Mouse (Mus musculus): ENCODE data around the gene Twf1. TPM values are rescaled to one million over a fixed set of nuclear protein-coding genes. Genes with fewer than 3 reads are reported as not detected.

The Twf1 gene
- polyA plus RNA-seq, 1 experiment from 2014 or later: 97.1 TPM

DNA sequence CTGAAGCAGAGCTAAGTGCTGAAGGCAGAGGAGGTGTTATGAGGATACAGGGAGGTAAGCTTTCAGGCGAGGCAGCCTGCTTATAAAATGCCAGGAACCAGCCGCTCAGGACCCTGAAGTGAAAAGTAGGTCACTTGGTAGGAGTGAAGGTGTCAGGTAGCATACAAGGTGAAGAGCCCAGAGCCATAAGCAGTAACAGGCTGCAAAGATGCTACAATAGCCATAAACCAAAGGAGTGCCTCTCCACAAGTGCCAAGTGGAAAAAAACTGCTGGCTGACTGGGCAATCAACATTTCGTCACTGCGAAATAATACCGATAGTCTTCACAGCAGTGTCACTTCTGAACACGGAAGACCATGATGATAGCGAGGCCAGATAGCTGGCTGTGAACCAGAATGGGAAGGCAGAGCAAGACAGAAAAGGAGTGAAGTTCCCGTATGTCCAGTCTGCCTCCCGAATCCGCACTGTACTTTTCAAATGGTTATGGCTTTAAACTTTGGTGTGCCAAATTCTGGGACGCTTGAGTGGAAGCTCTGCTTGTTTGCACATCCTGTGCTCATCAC is 10.5 kb upstream of the Twf1 start:
- no peak overlapping the region for H3K4me2 ChIP-seq (replicated peaks)
- H3K4me1 ChIP-seq (replicated peaks): no peaks in the 10 kb centered on the region
- no peak overlapping the region for H3K4me3 ChIP-seq (replicated peaks)
- no peak for ATAC-seq
- no peaks in the 10 kb centered on the region for H3K36me3 ChIP-seq
- no peaks in the 10 kb centered on the region for H3K27me3 ChIP-seq
- no peak overlapping the region for H3K9ac ChIP-seq (replicated peaks)
- no peaks in the 10 kb centered on the region for H3K9me3 ChIP-seq
- WGBS: 85% methylated on average over 11 of the region's 11 CpGs
- H3K27ac ChIP-seq: no peak overlapping the region

DNA sequence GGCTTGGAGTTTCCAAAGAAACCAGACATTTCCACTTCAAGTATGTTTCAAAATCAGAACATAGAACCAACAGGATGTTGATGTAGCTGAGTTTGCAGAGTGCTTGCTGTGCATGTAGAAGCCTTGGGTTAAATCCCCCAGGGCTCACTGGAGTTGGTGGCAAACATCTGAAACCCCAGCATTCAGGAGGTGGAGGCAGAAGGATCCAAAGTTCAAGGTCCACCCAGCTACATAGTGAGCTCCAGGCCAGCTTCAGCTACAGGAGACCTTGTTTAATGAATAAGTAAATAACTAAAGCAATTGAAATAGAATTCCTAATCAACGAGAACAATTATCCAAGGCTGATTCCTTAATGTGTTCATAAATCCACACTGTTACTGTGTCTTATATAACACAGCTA is 3.9 kb upstream of the Twf1 start:
- no peak overlapping the region for H3K4me2 ChIP-seq (replicated peaks)
- WGBS: 85% methylated on average over 1 of the region's 1 CpGs
- H3K4me3 ChIP-seq (replicated peaks): no peak overlapping the region
- no peak overlapping the region for H3K9ac ChIP-seq (replicated peaks)
- ATAC-seq: no peak
- no peaks in the 10 kb centered on the region for H3K9me3 ChIP-seq
- H3K36me3 ChIP-seq: no peaks in the 10 kb centered on the region
- H3K27ac ChIP-seq: no peak overlapping the region
- no peaks in the 10 kb centered on the region for H3K27me3 ChIP-seq
- H3K4me1 ChIP-seq (replicated peaks): peaks cover 5% of the 10 kb centered on the region

DNA sequence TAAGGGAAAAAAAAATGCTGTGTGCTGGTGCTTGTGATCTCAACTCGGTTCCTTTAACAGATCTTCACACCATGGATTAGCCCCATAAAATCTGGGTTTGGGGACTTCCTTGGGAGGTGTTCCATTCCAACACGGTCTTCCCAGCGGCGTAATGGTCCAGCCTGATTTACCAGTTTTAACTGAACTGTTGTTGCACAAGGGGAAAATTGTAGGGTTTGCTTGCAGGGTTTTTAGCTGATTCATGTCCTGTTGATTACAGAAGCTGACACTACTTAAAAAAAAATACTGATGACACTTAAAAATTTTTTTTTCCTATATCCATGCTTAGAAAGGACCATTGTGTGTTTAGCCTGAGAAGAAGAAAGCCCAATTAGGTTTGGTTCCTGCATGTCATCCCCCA is 1.7 kb upstream of the Twf1 start:
- Histone ChIP-seq H3K9ac (replicated peaks) (no peak overlapping the region), H3K4me2 (replicated peaks) (no peak overlapping the region), H3K36me3 (0 out of 2 replicates have a peak, but pooled peaks cover 2% of the 10 kb centered on the region), H3K27ac (no peak overlapping the region), H3K4me1 (replicated peaks) (peaks cover 19% of the 10 kb centered on the region), H3K27me3 (no peaks in the 10 kb centered on the region), H3K4me3 (replicated peaks) (no peak overlapping the region), H3K9me3 (no peaks in the 10 kb centered on the region)
- 92% methylated on average over 4 of the region's 4 CpGs for WGBS
- no peak for ATAC-seq

- peak overlapping the region; percentile 93 for H3K4me3 ChIP-seq (replicated peaks)
- ATAC-seq: no peak
These were observed 394 bp upstream of the Twf1 start for GRCm38 (mm10) chr15:94590083-94590482.

GRCm38 (mm10) chr15:94587826-94588715 is 1.6 kb downstream of the Twf1 start:
- WGBS: 92% methylated on average over 9 of the region's 9 CpGs
- Histone ChIP-seq H3K27ac (no peak overlapping the region), H3K9ac (replicated peaks) (no peak overlapping the region), H3K4me3 (replicated peaks) (peak overlapping the region; percentile 93; the same call in 1 of the 2 replicates), H3K4me1 (replicated peaks) (peaks cover 21% of the 10 kb centered on the region), H3K4me2 (replicated peaks) (peak overlapping the region; percentile 20; the same call in 1 of the 2 replicates), H3K36me3 (peaks cover 29% of the 10 kb centered on the region), H3K9me3 (no peaks in the 10 kb centered on the region), H3K27me3 (no peaks in the 10 kb centered on the region)
- no peak for ATAC-seq

More at GRCm38 (mm10) chr15:94590083-94590482, 394 bp upstream of the Twf1 start:
- peaks cover 21% of the 10 kb centered on the region for H3K4me1 ChIP-seq (replicated peaks)
- H3K27ac ChIP-seq: no peak overlapping the region
- H3K9me3 ChIP-seq: no peaks in the 10 kb centered on the region
- peaks cover 9% of the 10 kb centered on the region for H3K36me3 ChIP-seq
- WGBS: 13% methylated on average over 8 of the region's 8 CpGs
- H3K27me3 ChIP-seq: no peaks in the 10 kb centered on the region
- H3K9ac ChIP-seq (replicated peaks): peak overlapping the region; percentile 44; the same call in 1 of the 2 replicates
- peak overlapping the region; percentile 50 for H3K4me2 ChIP-seq (replicated peaks)

- no peak overlapping the region for H3K4me3 ChIP-seq (replicated peaks)
- no peak for ATAC-seq
- H3K27me3 ChIP-seq: no peaks in the 10 kb centered on the region
- H3K4me2 ChIP-seq (replicated peaks): no peak overlapping the region
- H3K9me3 ChIP-seq: no peaks in the 10 kb centered on the region
- 88% methylated on average over 4 of the region's 4 CpGs for WGBS
- H3K4me1 ChIP-seq (replicated peaks): peaks cover 21% of the 10 kb centered on the region
- no peak overlapping the region for H3K9ac ChIP-seq (replicated peaks)
- H3K36me3 ChIP-seq: peaks cover 60% of the 10 kb centered on the region
- H3K27ac ChIP-seq: no peak overlapping the region
These were observed 5.0 kb downstream of the Twf1 start for GRCm38 (mm10) chr15:94584738-94585137.

DNA sequence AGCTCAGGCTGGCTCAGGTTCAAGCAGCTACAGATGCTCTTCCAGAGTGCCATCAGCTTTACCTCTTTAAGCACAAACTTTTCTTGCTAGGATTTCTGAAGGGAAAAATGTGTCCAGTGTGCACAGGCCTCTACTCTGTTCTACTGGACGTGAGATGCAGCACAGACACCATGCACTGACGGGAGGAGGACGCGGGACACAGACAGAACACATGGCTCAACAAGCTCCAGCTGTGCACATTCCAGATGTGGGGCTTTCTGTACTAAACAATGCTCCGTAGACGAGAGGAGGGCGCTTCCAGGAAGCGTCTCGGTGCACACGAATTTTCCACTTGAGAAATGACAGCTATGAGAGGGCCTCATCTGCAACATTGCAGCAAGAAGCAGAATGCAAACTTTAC is 6.5 kb downstream of the Twf1 start:
- Histone ChIP-seq H3K27me3 (no peaks in the 10 kb centered on the region), H3K9me3 (no peaks in the 10 kb centered on the region), H3K27ac (no peak overlapping the region), H3K4me1 (replicated peaks) (peaks cover 11% of the 10 kb centered on the region), H3K4me3 (replicated peaks) (no peak overlapping the region), H3K4me2 (replicated peaks) (no peak overlapping the region), H3K9ac (replicated peaks) (no peak overlapping the region), H3K36me3 (peaks cover 71% of the 10 kb centered on the region)
- no peak for ATAC-seq
- 93% methylated on average over 10 of the region's 10 CpGs for WGBS

- Histone ChIP-seq H3K36me3 (peaks cover 73% of the 10 kb centered on the region), H3K9ac (replicated peaks) (no peak overlapping the region), H3K9me3 (no peaks in the 10 kb centered on the region), H3K27ac (no peak overlapping the region), H3K4me1 (replicated peaks) (peaks cover 5% of the 10 kb centered on the region; the same call in 1 of the 2 replicates), H3K4me2 (replicated peaks) (no peak overlapping the region), H3K4me3 (replicated peaks) (no peak overlapping the region), H3K27me3 (no peaks in the 10 kb centered on the region)
- WGBS: 65% methylated on average over 7 of the region's 7 CpGs
- no peak for ATAC-seq
These were observed 7.6 kb downstream of the Twf1 start for GRCm38 (mm10) chr15:94582000-94582593.

- Histone ChIP-seq H3K36me3 (peaks cover 13% of the 10 kb centered on the region), H3K27ac (no peak overlapping the region), H3K4me3 (replicated peaks) (no peak overlapping the region), H3K9me3 (no peaks in the 10 kb centered on the region), H3K27me3 (no peaks in the 10 kb centered on the region), H3K4me1 (replicated peaks) (no peaks in the 10 kb centered on the region), H3K9ac (replicated peaks) (no peak overlapping the region), H3K4me2 (replicated peaks) (no peak overlapping the region)
- 80% methylated on average over 4 of the region's 4 CpGs for WGBS
- ATAC-seq: no peak
These were observed 15.0 kb downstream of the Twf1 start for GRCm38 (mm10) chr15:94574566-94575268.

DNA sequence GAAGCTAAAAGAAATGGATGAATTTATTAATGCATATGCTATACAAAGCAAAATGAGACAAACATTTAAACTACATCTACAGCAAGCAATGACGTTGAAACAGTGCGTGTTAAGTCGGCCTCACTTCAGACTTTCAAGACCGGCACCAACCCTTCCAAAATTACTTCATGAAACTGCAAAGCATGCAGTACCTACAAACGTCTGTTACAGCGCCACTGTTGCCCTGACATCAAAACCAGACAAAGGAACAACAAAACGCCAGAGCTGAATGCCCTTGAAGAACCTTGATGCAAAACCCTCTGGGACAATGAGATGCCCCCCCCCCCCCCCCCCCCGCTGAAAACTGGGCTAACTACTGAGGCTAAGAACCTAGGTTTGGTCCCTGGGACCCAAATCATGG is 16.9 kb downstream of the Twf1 start:
- ATAC-seq: no peak
- Histone ChIP-seq H3K9ac (replicated peaks) (no peak overlapping the region), H3K27ac (no peak overlapping the region), H3K4me1 (replicated peaks) (no peaks in the 10 kb centered on the region), H3K4me3 (replicated peaks) (no peak overlapping the region), H3K27me3 (no peaks in the 10 kb centered on the region), H3K9me3 (no peaks in the 10 kb centered on the region), H3K4me2 (replicated peaks) (no peak overlapping the region), H3K36me3 (no peaks in the 10 kb centered on the region)
- 64% methylated on average over 8 of the region's 8 CpGs for WGBS

GRCm38 (mm10) chr15:94571501-94571900 is 18.2 kb downstream of the Twf1 start:
- Histone ChIP-seq H3K4me3 (replicated peaks) (no peak overlapping the region), H3K4me1 (replicated peaks) (no peaks in the 10 kb centered on the region), H3K9me3 (no peaks in the 10 kb centered on the region), H3K36me3 (no peaks in the 10 kb centered on the region), H3K4me2 (replicated peaks) (no peak overlapping the region), H3K9ac (replicated peaks) (no peak overlapping the region), H3K27me3 (no peaks in the 10 kb centered on the region), H3K27ac (no peak overlapping the region)
- ATAC-seq: no peak
- 85% methylated on average over 4 of the region's 4 CpGs for WGBS
